Mouse (Mus musculus): ENCODE data around the gene Ptprb.

The Ptprb gene

GRCm38 (mm10) chr10:116296439-116296838, 21.1 kb downstream of the Ptprb start:
- ATAC-seq (ENCODE audit: low TSS enrichment): no peak

GRCm38 (mm10) chr10:116297854-116298253, 22.5 kb downstream of the Ptprb start:
- no peak for ATAC-seq (ENCODE audit: low TSS enrichment)

DNA sequence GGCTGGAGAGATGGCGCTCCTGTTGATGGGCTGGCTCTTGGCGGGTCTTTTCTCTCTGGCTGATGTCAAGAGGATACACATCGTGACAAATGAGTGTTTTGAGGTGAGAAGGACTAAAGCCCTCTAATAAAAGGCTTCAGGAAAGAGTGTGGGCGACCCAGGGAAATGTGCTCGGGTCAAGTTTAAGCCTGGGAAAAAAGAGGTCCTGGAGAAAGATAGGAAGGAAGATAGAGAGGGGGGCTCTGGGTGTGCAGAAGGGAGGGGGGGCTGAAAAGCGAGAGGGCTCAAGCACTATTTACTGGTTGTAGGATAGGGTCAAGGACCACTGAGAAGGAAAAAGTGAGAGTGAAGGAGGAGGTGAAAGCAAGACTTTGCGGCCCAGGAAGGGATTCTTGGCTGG, 25.5 kb downstream of the Ptprb start:
- ATAC-seq (ENCODE audit: low TSS enrichment): no peak

- no peak for ATAC-seq (ENCODE audit: low TSS enrichment)
These were observed 25.9 kb downstream of the Ptprb start for GRCm38 (mm10) chr10:116301258-116301657.

GRCm38 (mm10) chr10:116304355-116304754, 29.0 kb downstream of the Ptprb start:
- no peak for ATAC-seq (ENCODE audit: low TSS enrichment)

DNA sequence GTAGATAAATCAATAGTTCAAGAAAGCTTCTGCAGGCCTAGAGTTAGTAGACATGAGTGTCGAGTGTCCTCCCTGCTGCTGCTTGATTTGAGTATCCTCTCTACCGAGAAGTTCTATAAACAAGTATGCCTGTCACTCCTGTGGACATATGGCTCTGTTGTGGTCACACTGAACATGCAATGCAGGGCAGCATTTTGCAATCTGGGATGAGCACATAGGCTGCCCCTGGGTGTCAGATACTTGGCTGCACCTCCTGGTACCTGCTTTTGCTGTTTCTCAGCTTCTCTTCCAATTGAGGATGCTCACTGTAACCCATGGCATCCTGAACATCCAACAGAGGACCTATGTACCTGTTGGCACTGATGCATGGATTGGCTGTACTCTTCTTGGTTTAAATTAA, 34.1 kb downstream of the Ptprb start:
- no peak for ATAC-seq (ENCODE audit: low TSS enrichment)

GRCm38 (mm10) chr10:116310516-116311210, 35.3 kb downstream of the Ptprb start:
- no peak for ATAC-seq (ENCODE audit: low TSS enrichment)

- ATAC-seq (ENCODE audit: low TSS enrichment): peak; percentile 97
These were observed 43.9 kb downstream of the Ptprb start for GRCm38 (mm10) chr10:116319246-116319645.

DNA sequence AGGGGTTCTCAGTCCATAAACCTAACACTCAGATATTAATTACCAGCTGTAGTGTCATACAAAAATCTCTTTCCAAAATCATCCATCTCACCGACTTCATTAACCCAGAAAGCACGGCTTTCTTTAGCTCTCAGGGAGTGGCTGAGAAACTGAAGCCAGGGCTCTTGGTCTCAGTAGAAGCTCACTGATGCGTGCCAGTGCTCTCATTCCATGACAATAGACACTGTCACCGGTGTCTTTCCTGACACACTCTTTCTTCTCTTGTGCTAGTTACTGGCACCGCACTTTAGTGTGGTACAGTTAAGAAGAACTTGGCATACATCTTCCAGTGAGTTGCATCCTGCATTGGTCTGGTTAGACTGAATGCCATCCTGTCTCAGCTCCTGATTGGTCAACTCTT, 53.8 kb downstream of the Ptprb start:
- ATAC-seq (ENCODE audit: low TSS enrichment): no peak

DNA sequence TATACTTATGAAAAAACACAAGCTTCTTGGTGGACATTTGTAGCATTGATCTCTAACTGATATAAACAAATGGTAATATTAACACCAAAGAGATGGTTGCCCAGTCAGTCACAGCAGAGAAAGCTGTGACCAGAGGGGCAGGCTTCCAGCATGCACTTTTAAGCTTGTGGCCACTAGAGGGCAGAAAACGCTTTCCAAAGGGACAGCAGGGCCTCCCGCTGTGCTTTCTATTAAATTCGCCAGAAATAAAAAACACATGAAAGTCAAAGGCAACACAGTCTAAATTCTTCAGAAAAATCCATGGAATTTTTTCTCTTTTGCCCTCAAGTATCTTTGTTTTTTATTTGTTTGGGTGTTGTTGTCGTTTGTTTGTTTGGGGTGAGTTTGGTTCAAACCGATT, 55.1 kb downstream of the Ptprb start:
- peak; percentile 91 for ATAC-seq (ENCODE audit: low TSS enrichment)

GRCm38 (mm10) chr10:116330961-116331510, 55.7 kb downstream of the Ptprb start:
- ATAC-seq (ENCODE audit: low TSS enrichment): 0 out of 2 replicates have a peak, but pooled peaks have one; percentile 17

GRCm38 (mm10) chr10:116333666-116334065, 58.3 kb downstream of the Ptprb start:
- no peak for ATAC-seq (ENCODE audit: low TSS enrichment)

DNA sequence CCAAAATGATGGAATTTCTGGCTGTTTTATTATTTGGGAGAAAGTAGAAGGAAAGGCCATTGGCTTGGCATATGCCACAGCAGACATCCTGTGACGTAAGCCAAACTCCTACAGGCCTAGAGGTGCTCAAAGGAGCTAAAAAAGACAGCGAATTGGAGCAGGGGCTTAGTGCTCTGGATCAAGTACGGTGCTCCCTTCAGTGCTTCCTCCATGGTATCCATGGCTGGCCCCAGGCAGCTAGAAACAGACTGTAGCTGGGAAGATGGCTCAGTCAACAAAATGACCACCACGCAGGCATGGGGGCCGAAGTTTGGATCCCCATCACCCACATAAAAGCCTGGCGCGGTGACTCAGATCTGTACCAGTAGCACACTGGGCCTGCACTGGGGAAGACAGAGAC, 58.8 kb downstream of the Ptprb start:
- no peak for ATAC-seq (ENCODE audit: low TSS enrichment)

DNA sequence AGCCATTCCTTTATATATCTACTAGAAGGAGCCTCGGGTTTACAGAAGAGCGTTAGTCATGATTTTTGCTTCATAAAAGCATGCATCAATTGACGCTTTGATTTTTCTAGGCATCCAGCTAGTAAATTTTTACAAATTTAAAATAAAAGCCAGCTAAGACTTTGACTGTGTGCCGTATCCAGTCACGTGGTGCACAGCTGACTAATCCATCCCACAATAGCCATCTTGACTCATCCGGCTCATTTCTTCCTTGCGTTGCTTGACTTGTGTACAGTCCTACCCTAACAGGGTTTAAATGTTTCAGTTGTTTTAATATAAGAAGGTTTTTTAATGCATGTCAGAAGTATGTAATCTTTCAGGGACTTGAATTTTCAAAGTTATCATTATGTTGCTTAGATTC, 60.0 kb downstream of the Ptprb start:
- peak; percentile 68 for ATAC-seq (ENCODE audit: low TSS enrichment)

GRCm38 (mm10) chr10:116341194-116341593, 65.9 kb downstream of the Ptprb start:
- no peak for ATAC-seq (ENCODE audit: low TSS enrichment)

- no peak for ATAC-seq (ENCODE audit: low TSS enrichment)
These were observed 71.4 kb downstream of the Ptprb start for GRCm38 (mm10) chr10:116346618-116347184.

DNA sequence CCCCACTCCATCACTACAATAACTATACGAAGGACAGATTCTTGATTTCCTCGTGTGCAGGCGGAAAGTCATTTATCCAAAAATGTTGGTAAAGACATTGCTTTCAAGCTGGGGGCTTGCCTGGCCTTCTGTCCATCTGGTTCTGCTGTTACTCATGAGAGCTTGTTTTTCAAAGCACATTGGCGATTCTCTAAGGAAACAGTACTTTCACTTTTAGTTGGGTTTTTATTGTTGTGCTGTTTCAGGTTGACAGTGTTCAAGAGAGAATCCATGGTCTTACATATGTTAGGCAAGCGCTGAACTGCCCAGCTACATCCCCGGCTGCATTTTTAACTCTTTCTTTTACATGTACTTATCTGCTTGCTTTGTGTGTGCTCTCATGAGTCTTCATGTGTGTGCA, 73.7 kb downstream of the Ptprb start:
- no peak for ATAC-seq (ENCODE audit: low TSS enrichment)

DNA sequence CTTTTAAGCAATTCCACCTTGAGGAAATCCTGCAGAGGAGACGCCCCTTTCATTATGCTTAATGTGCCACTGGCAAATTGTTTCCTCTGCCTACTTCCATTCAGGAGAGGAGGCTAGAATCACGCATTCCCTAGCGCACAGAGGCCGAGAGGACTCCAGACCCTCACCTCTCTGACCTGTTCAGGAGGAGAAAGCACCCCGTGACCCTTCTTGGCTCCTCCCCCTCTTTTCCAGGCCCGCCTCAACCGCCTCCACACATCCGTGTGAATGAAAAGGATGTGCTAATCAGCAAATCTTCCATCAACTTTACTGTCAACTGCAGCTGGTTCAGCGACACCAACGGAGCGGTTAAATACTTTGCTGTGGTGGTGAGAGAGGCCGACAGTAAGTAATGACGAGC, 75.2 kb downstream of the Ptprb start:
- ATAC-seq (ENCODE audit: low TSS enrichment): no peak

DNA sequence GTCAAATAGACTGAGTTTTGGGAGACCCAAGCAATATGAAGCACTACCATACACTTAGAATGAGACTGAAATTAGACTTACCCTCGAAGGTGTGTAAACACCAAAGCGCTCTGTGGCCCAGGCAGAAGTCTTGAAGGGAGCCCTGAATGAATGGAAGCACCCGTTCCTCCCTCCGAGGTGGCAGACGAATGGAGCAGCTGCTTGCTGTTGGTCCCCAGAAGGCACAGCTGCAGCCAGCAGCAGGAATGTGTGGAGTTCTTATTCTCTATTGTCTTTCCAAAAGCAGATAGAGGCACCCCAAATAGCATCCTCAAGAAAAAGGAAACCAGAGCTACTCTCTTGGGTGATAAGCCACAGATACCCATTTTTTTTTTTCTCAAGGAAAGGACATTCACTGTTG, 79.0 kb downstream of the Ptprb start:
- ATAC-seq (ENCODE audit: low TSS enrichment): peak; percentile 47; the same call in 1 of the 2 replicates

GRCm38 (mm10) chr10:116362181-116362580, 86.9 kb downstream of the Ptprb start:
- ATAC-seq (ENCODE audit: low TSS enrichment): peak; percentile 68

GRCm38 (mm10) chr10:116362645-116363044, 87.3 kb downstream of the Ptprb start:
- ATAC-seq (ENCODE audit: low TSS enrichment): no peak

DNA sequence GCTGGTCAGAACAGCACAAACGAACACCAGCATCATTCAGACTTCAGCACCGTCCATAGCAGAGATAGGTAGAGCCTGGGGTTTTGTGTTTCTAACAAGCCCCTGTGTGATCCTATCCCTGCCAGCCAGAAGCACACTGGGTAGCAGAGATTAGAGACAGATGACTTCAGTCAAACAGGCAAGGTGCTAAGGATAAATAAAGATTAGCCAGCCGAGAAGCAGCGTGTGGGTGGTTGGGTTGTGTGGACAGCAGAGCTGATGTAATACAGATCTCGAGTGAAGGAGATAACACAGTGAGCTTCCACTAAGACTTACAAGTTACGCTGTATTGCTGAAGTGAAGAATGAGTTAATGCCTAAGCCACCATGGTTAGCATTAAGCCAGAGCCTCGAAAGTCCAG, 89.4 kb downstream of the Ptprb start:
- peak; percentile 72 for ATAC-seq (ENCODE audit: low TSS enrichment)

DNA sequence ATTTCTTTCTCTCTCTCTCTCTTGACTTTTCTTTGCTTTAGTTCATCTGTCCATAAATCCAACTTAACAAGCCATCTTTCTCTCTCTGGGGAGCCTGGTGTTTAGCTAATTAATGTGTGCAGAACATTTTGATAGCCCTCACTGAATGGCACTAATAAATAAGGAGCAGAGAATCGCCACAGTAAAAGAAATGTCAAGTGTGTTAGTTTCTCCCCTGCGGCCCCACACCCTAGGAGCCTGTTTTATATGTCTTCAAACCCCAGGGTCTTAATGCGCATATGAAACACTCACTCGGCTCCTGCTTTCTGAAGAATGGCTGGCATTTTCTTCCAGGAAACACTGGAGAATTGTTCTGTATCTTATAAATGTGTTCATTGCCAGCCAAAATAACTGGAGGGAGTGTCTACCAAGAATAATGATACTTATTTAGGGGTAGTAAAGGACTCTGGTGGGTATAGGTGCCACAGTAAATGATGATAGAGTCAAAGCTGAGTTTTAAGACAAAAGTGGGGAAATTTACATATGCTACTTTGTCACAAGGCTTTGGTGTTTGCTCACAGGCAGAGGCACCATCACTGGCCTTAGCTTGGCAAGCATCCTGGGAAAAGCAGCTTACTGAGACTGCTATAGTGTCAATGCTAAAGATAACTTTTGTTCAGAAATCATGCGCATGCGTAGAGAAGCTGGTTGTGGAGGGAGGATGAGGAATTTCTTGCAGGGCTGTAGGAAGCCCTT, 95.8 kb downstream of the Ptprb start:
- peak; percentile 93 for ATAC-seq (ENCODE audit: low TSS enrichment)

Measured in frontal cortex, adult (tissue).